Mouse (Mus musculus) lung, adult 2 months (tissue): ENCODE measurements at regions not wholly inside any gene's neighbourhood (a gene's known extent, or its start where the extent isn't known, plus 50 kb on each side); places are given as distances from the start of the nearest gene placed in this dataset.

ENCODE experiments used
- CTCF ChIP-seq: fragments of 200-500 bp; IDR thresholded peaks from 2 replicates; pipeline ENCODE4 v1.5.1; 2011; ENCODE audit warnings: mild to moderate bottlenecking, low read length, control low read depth; ENCODE audit not compliant: insufficient read depth
- POLR2A ChIP-seq: fragments of 200-500 bp; IDR thresholded peaks from 2 replicates; pipeline ENCODE4 v1.6.1; 2011; ENCODE audit warnings: low read depth, mild to moderate bottlenecking, control low read depth, low read length, borderline replicate concordance; ENCODE audit errors: extremely low read depth

GRCm38 (mm10) chr9:111804931-111805330 is 114.8 kb upstream of the Stac start:
- TF ChIP-seq POLR2A (no peak), CTCF (no peak)
